8 mouse cellular contexts compared by ENCODE assay signal in genomic region chr12:112328809-112329575, GRCm38 (mm10).
DNase-seq lines count a peak whose midpoint lies in the region; ATAC-seq and TF ChIP-seq lines count a peak whose summit lies in the region.

No protein-coding gene starts in this region.

- H3K27ac ChIP-seq in neural tube, embryonic 11.5 days (ENCODE audit: low read depth, low read length): peak overlapping the region; percentile 80
- no peak overlapping the region for H3K27ac ChIP-seq in liver, embryonic 14.5 days

- no peak for TF ChIP-seq CTCF in liver, embryonic 14.5 days (IDR thresholded peaks at IDR 0.05; ENCODE audit: low read depth)

- TF ChIP-seq EP300 in liver, embryonic 14.5 days (IDR thresholded peaks at IDR 0.05; ENCODE audit: low read depth): no peak

- 36% methylated on average over 8 of the region's 8 CpGs for WGBS in neural tube, embryonic 11.5 days
- 21% methylated on average over 8 of the region's 8 CpGs for WGBS in liver, embryonic 14.5 days (ENCODE audit: insufficient replicate concordance)

- no peak overlapping the region for H3K4me2 ChIP-seq in neural tube, embryonic 11.5 days (ENCODE audit: low read depth)
- H3K4me2 ChIP-seq in liver, embryonic 14.5 days (ENCODE audit: low read depth): no peak overlapping the region

- no peaks in the 10 kb centered on the region for H3K9me3 ChIP-seq in neural tube, embryonic 11.5 days (ENCODE audit: control insufficient read depth, low read length)
- H3K9me3 ChIP-seq in liver, embryonic 14.5 days (ENCODE audit: control insufficient read depth, low read length): no peaks in the 10 kb centered on the region

- H3K27me3 ChIP-seq in neural tube, embryonic 11.5 days (ENCODE audit: control insufficient read depth, insufficient read depth, low read length): peaks cover 2% of the 10 kb centered on the region; the same call in 1 of the 2 replicates
- no peaks in the 10 kb centered on the region for H3K27me3 ChIP-seq in liver, embryonic 14.5 days (ENCODE audit: control insufficient read depth, insufficient read depth, low read length)

- DNase-seq in frontal cortex, adult 2 months (ENCODE audit: extremely low spot score in 1 of 2, low spot score in 1 of 2): no peak
- DNase-seq in neural tube, embryonic 11.5 days (ENCODE audit: low spot score): peak; percentile 61
- no peak for DNase-seq in neural tube, embryonic 10.5 days (ENCODE audit: extremely low spot score, low spot score)
- no peak for DNase-seq in liver, embryonic 14.5 days (ENCODE audit: low read depth in 3 of 3, low spot score in 3 of 3)
- no peak for DNase-seq in spleen, adult 12 weeks (ENCODE audit: low spot score)
- no peak for DNase-seq in layer of hippocampus, adult 8-10 months (ENCODE audit: low spot score in 2 of 2)
- no peak for DNase-seq in urinary bladder, postnatal 14 days (ENCODE audit: low spot score)

- H3K36me3 ChIP-seq in neural tube, embryonic 11.5 days (ENCODE audit: control insufficient read depth, insufficient read depth, low read length): no peaks in the 10 kb centered on the region
- H3K36me3 ChIP-seq in liver, embryonic 14.5 days (replicated peaks; ENCODE audit: control insufficient read depth, insufficient read depth, low read depth): no peaks in the 10 kb centered on the region

- ATAC-seq in frontal cortex, adult (ENCODE audit: low TSS enrichment): peak; percentile 51
- ATAC-seq in neural tube, embryonic 11.5 days (ENCODE audit: insufficient read depth, low FRiP score, low TSS enrichment): no peak
- 0 out of 2 replicates have a peak, but pooled peaks have one; percentile 11 for ATAC-seq in liver, embryonic 14.5 days (ENCODE audit: insufficient read depth)

- H3K9ac ChIP-seq in neural tube, embryonic 11.5 days (ENCODE audit: low read length): no peak overlapping the region; the same call in 1 of the 2 replicates
- no peak overlapping the region for H3K9ac ChIP-seq in liver, embryonic 14.5 days (replicated peaks)

- peaks cover 41% of the 10 kb centered on the region for H3K4me1 ChIP-seq in neural tube, embryonic 11.5 days (ENCODE audit: control insufficient read depth, insufficient read depth, low read length)
- H3K4me1 ChIP-seq in liver, embryonic 14.5 days (replicated peaks; ENCODE audit: control insufficient read depth in 2 of 2, insufficient read depth in 2 of 2, low read length in 1 of 2): peaks cover 0 to 2% of the 10 kb centered on the region in 2 experiments; a peak in 1 of 4 replicates

- no peak overlapping the region for H3K4me3 ChIP-seq in neural tube, embryonic 11.5 days (ENCODE audit: low read depth, low read length)
- H3K4me3 ChIP-seq in liver, embryonic 14.5 days (ENCODE audit: insufficient read depth in 1 of 2, low read depth in 2 of 2, low read length in 2 of 2): no peak overlapping the region
